Mouse (Mus musculus): ENCODE measurements around the gene Slc8b1.

Gene Slc8b1

DNA sequence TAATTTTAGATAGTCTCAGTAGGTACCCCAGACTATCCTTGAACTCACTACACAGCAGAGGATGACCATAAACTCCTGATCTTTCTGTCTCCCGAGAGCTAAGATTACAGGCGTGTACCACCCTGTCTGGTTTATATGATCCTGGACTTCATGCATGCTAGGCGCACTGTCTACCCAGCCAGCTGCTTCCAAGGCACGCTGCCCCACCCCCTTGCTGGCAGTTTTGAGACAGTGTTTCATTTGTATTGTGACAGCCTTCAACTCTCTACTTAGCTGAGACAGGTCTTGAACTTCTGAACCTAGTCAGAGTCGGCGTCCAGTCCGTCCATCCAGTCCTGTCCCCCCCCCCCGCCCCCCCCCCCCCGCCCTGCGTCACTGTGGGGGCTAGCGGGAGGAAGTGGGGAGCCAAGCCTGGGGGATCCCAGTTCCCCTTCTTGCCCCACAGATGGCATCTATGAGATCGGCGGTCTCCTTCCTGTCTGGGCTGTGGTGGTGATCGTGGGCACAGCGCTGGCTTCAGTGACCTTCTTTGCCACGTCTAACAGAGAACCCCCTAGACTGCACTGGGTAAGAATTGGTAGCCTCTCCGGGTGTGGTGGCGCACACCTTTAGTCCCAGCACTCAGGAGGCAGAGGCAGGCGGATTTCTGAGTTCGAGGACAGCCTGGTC is 16.5 kb downstream of the Slc8b1 start:
- DNase-seq (ENCODE audit: low read depth), result no peak

DNA sequence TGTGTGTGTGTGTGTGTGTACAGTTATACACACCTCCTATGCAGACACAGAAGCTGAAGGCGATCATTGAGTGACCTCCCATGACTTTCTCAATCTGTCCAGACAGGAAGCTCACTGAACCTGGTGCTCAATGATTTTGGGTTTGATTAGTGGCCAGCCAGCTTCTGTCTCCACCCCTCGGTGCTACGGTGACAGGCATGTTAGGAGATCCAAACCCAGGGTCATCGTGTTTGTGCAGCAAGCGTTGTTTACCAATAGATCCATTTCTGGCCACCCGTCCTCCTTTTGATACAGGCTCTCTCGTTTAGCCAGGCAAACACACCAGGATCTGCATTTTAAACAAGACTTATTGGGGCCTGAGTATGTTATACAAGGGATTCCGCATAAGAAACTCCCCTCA is 20.7 kb downstream of the Slc8b1 start:
- DNase-seq (ENCODE audit: low read depth), result no peak

DNA sequence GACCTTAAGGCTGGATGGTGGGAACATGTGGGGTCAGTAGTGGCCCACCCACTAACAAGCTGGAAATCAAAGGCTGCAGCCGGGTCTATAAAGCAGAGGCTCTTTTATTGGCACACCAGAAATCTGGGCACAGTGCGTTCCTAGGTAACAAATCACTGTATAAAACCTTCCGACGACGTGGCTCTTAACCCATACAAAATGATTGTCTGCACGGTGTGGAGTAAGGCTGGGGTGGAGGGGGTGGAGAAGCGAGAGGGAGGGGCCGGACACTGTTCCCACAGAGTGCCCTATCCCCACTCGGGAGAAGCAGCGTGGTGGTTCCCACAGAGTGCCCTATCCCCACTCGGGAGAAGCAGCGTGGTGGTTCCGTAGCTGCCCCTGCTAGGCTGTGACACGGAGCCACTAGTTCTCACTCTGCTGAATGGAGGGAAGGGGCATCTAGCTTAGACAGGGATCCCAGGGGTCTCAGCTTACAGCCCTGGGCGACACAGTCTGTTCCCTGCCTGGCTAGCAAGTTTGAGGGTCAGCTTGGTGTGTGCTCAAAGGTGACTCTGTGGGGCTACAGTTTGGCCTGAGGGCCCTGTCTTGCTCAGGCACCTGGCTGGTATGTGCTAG is 23.2 kb downstream of the Slc8b1 start:
- no peak for DNase-seq (ENCODE audit: low read depth)

DNA sequence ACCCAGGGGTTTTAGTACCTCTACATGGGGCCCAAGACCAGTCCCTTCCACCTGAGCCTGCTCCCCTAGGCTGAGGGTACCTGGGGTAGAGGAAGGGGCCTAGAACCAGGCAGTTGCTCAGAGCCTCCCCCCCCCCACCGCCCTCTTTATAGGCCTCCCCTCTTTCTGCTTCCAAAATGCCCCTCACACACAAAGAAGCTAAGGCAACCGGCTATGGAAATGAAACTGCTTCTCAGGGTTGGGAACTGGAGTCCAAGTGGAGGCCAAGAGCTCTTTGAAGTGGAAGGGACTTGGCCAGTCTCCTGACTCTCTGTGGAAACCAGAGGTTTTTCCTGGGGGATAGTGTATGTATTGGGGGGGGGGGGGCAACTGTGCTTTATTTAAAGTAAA is 23.7 kb downstream of the Slc8b1 start:
- no peak for DNase-seq (ENCODE audit: low read depth)

DNA sequence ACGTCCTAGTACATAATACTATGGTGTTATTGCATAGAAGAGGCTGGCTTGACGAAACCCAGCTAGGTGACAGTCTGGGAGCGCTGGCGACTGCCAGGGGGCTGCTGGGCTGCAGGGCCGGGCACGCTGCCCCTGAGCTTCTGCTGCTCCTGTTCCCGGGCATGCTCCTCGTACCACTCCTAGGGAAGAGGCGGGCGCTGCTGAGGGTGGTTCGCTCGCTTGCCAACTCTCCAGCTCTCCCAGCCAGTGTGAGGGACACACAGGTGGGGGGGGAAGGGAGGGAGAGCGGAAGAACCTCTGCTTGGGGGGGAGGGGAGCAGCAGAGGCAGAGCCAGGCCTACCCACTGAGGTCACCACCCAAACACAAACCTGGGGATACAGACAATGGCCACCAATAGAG is 25.1 kb downstream of the Slc8b1 start:
- DNase-seq (ENCODE audit: low read depth), result no peak

DNA sequence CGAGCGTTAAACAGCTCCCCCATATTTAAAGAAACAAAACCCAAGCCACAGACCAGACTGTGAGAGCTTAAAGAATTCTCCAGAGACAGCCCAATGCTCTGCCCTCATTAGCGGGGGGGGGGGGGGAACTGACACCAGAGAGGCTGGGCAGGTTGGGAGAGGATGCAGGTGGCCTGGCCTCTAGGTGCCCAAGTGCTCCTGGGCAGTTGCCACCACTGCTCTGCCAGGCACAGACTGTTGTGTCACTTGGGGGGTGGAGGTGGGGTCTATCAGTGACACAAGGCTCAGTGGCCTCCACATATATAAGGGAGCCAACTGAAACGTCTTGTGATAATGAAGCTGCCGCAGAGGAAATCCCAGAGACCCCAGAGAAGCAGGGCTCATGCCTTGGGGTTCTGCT is 25.7 kb downstream of the Slc8b1 start:
- DNase-seq (ENCODE audit: low read depth), result no peak

DNA sequence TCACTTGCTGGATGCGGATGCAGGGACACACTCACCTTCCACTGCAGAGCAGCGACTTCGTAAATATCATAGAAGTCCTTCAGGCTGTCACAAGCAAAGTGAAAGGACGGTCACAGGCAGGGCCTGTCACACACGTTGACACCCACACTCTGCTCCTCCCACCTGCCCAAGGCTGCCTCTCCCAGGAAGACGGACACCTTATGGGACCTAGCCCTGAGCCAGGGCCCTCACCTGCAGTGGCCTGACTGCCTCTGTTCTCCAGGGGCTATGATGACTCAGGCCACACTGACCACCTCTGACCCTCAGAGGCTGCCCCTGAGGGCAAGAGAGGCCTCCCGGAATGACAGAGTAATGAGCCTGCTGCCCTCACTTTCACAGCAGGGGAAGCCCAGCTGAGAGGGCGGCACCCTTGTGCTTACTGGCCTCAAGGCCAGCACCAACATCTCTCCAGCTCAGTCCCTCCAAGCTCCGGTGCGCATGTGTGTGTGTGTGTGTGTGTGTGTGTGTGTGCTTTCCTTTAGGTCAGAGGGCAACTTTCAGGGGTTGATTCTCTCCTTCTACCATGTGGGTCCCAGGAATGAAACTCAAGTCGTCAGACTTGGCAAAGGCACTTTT is 37.4 kb downstream of the Slc8b1 start:
- no peak for DNase-seq (ENCODE audit: low read depth)

DNA sequence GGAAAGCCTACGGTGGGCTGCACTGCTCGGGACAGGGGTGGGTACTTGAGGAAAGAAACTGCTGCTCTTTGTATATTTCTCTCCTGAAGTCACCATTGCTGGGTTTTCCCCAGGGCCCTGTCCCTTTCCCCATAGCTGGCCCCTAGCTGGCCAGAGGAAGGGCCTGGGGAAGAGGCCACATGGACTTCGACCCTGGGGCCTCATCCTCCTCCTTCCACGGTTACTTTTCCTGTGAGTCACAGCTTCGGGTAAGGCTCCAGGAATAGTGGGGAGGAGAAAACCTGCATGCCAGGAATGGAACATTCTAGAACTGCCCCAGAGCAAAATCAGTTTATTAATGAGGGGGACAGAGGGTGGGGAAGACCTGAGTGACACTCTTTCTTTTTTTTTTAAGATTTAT is 39.2 kb downstream of the Slc8b1 start:
- DNase-seq (ENCODE audit: low read depth), result no peak

DNA sequence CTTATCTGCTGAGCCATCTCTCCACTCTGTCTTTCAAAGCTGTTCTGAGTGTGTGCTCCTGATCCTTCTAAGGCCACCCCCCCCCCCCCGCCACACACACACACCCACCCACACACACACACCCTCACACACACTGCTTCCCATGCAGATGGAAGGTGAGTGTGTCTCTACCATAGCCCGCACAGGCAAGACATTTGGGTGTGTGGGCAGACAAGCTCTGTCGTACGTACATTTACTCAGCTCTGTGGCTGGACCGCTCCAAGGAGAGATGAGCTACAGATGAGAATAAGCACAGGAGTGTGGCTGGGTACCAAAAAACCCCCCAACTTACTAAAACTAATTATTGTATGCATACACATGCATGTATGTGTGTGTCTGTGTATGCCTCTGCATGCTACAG is 39.7 kb downstream of the Slc8b1 start:
- no peak for DNase-seq (ENCODE audit: low read depth)

DNA sequence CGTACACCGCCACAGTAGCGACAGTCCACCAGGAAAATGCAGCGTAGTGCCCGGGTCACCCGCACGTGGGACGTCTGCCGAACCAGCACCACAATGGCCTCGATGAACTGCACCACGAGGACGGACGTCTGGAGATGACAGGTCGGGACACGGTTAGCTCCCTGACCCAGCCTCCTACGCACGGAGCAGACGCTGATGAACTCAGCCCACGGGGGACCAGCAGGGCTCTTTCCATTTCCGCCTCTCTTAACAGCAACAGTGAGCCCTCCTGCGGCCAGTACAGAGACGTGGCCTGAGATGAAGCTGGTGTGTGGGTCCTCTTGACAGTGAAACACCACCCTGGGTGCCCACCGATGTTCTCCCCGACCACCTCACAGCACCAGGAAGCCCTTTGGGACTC is 44.9 kb downstream of the Slc8b1 start:
- DNase-seq (ENCODE audit: low read depth), result no peak

DNA sequence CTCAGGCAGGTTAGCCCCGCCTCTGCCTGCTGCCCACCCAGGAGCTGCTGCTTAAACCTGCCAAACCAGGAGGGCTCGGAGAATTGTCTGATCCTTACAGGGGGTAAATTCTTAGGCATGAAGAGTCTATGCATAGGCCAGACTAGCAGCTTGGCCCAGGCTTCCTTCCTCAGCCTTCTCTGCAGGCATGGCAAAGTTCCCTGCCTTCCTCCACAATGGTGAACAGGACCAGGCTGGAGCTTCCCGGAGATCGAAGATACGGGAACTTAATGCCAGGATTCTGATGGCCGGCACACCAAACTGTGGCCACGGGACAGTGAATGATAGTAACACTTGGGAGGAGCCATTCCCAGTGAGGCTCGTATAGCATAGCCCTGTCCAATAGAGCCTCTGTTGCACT is 47.1 kb downstream of the Slc8b1 start:
- DNase-seq (ENCODE audit: low read depth), result no peak

DNA sequence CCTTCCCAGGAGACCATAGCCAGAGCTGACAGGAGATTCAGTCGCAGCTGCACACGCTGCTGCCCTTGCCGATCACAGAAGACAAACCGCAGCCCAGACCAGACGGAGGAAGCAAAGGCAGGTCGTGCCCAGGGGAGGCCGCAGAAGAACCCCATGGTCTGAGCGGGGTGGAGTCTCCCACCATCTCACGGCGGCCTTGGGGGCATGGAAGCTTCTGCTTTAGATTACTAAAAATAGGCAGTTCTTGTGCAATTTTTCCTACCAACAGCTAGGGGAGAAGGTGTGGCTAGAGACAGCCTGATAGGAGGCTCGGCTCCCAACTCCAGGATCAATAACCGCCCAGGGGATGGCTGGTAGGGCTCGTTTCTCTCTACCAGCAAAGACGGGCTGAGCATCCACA is 47.8 kb downstream of the Slc8b1 start:
- DNase-seq (ENCODE audit: low read depth), result no peak

DNA sequence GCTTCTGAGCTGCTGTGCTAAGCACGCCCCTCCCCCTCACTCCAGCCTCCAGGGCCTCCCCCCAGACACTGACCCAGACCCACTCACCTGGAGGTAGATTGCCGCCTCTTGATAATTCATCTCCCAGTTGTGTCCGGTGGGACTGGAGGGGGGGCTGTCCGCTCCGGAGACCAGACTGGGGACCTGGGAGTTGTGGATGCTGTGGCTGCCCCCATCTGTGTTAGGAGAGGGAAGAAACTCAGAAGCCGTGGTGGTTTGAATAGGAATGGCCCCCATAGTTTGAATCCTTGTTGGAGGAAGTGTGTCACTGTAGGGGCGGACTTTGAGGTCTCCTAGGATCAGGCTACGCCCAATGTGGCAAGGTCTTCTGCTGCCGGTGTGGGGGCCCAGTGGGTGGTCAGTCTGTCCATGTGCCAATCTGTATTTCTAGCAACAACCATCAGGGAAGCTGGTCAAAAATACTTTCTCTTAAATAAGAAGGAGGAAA is 49.2 kb downstream of the Slc8b1 start:
- DNase-seq (ENCODE audit: low read depth), result no peak

DNA sequence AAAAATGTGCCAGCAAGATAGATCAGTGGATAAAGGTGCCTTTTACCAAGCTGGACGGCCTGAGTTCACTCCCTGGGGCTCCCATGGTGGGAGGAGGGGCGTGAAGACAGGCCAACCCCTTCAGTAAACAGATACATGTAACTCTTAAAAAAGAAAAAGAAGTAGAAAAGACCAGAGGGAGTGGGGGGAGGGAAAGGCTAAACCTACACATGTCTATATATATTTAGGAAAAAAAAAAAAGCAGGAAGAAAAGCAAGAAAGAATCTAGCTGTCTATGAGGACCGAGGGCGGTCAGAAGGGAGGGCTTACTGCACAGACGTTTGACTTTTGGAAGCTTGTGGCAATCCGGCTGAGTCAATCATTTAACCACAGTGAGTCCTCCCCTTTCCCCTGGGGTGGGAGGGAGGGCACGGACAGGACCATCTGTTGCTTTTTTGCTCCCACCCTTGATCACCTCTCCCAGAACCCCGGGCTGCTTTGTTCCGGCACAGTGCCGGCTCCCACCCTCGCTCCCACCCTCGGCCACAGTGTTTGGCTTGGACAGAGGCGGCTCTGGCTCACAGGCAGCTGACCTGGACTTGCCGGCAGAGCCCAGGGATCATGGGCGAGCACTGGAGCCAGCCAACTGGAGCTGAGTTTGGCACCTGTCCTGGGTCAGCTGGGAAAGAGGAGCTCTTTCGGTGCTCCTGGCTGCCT is 49.8 kb downstream of the Slc8b1 start:
- peak; percentile 99 for DNase-seq (ENCODE audit: low read depth)

DNA sequence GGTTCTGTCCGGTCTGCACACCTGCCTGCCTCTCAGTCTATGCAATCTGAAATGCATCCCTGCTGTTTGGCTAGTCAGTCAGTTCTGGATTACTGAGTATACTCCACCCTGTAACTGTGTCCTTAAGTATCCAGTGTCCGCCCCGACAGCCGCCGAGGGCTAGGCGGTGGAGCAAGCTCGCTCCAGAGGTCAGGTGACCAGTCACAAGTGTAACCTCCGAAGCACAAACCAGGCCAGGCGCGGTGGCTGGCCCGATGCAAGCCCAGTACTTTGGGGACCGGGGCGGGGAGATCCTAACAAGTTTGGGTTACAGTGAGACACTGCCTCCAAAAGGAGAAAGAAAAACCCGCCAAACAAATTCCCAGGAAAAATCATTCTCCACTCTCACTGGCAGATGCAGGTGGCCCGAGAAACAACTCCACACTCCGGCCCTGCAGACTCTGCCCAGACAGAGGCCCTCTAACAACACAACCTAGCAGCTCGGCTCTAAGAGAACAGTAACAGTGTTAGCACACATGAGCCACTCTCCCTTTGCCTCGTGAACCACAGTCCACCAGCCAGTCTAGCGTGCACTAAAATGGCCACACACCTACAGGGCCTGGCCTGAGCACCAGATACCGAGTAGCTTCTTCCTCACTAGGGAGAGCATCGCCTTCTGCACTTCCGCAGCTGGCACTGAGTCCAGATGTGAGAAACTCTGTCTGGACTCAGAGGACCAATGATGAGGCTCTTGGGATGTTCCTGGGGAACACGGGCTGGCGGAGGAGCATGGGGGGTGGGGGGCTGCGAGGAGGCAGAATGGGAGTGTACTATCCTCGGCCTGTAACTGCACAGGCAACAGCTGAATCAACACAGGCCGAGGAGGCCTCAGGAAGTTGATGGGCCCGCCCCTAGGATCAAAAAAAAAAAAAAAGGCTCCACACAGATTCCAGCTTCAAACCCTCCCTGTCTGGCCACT is 52.3 kb downstream of the Slc8b1 start:
- DNase-seq (ENCODE audit: low read depth), result peak; percentile 59

DNA sequence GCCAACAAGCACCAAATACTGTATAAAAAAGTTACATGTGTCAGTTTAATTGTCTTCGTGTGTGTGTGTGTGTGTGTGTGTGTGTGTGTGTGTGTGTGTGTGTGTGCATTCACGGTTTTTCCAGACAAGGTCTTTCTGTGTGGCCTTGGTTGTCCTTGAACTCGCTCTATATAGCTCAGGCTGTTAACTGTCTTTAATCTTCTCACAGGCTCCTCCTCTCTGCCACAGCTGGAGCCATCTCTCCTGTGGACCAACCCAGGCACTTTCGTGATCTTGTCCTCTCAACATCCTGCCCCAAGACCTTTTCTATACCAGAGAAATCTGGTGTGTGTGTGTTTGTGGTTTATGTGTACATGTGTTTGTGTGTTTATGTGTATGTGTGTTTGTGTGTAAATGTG is 52.9 kb downstream of the Slc8b1 start:
- no peak for DNase-seq (ENCODE audit: low read depth)

DNA sequence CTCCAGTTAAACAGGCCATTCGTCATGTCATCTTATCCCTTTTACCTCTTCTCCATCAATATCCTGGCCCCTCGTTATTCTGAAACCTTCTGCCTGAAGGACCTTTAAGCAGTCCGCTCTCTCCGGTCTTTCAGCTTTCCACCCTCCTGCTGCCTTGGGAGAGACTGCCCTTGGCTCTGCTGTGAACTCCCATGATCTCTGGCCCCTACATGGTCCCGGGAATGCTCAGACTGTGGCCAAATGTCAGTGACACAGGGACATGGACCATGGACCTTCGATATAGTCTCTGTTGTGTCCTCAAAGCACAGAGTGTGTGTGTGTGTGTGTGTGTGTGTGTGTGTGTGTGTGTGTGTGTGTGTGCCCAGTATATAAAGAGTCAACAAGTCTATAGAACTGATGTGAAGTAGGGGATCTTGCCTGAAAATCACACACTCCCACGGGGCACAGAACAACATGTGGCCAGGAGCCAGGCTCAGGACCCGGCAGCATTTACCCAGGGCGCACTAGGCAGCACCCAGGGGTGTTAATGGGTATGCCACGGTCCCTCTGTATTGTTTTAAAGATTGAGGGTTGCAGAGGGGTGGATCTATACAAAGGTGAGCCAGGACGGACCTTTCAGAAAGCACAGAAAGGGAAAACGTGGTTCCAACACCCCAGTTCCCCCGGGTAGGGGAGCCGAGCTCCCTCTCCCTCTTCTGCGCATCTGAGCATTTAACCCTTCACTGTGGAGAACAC is 54.4 kb downstream of the Slc8b1 start:
- no peak for DNase-seq (ENCODE audit: low read depth)

DNA sequence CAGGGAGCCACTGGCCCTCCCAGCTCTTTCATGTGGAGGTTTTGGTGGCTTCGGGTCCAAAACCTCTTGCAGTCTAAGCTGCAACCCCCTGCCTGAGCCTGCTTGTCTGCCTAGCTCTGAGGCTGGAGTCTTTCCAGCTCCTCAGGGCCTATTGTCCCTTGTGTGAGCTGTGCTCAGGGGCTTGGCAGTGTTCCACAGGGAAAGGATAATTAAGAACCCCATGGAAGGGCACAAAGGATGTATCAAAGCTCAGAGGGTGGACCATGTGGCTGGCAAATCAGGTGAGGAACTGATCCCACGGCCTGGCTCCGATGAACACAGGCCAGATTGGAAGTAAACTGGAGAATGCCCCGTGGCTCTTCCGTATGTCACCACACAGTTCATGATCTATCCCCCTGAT is 55.1 kb downstream of the Slc8b1 start:
- DNase-seq (ENCODE audit: low read depth), result no peak

DNA sequence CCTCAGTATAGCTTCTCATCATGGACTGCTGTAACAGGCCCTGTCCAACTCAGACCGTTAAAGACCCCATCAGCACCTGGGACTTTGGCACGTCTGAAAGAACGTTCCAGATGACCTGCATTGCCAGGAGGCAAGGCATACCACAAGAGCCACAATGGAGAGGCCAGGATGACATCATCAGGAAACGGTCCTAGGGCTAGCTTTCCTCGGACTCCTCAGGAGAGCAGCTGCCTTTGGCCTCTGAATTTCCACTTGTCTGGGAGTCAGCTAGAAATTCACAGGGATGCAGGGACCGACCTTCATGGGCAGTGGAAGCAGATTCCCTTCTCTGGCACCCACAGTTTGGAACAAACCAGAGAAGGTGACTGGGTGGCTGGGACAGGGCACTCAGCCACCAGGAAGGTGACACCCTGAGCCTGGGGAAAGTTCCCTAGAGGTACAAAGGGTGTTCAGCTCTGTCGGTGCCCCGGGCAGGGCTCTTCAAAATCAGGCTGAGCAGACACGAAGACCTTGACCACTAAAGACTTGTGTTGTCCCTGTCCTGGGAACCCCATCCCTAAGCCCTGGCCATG is 55.8 kb downstream of the Slc8b1 start:
- no peak for DNase-seq (ENCODE audit: low read depth)

DNA sequence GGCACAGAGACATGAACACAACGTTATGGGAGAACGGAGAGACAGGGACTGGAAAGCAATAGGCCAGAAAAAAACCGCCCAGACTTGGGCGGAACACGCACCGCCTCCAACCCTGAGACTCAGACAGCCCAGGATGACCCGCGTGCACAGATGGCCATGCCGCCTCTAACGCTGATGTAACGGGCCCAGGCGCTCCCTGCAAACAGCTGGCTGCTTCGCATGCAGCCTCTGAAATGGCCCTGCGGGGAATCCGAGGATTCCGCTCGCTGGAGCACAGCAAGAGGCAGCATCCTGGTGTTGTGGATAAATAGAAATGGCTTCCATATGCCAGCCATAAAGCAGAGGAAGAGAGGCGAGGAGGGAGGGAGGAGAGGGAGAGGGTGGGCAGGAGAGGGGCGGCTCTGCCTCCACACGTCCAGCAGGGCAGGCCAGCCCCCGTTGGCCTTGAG is 56.3 kb downstream of the Slc8b1 start:
- no peak for DNase-seq (ENCODE audit: low read depth)

DNA sequence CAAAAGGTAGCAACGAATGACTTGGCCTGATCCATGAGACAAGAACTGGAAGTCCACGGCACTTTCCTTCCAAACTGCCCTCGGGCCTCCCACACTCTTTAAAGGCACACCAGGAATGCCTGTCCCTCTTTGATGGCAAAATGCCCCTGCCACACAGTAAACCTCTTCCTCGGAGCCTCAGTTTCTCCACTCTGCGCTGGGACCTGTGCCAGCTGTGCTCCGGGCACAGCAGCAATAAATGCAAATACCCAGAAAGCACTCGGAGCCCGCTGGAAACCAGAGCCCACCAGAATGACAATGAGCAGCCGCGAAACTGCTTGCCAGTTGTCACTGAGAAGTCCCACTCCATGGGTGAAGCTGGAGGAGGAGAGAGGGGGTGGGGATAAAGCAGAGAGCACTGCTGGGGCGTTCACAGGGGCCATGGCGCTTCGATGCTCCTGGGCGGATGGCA is 56.8 kb downstream of the Slc8b1 start:
- no peak for DNase-seq (ENCODE audit: low read depth)
